Mouse (Mus musculus): ENCODE measurements around the gene Epdr1. TPM values are rescaled to one million over a fixed set of nuclear protein-coding genes. Genes with fewer than 3 reads are reported as not detected.
A peak's percentile ranks its signal among the peaks of the same experiment; 100 is the strongest.

The Epdr1 gene
- total and polyA plus RNA-seq, 3 experiments, result 0.81 TPM; not detected in 2

DNA sequence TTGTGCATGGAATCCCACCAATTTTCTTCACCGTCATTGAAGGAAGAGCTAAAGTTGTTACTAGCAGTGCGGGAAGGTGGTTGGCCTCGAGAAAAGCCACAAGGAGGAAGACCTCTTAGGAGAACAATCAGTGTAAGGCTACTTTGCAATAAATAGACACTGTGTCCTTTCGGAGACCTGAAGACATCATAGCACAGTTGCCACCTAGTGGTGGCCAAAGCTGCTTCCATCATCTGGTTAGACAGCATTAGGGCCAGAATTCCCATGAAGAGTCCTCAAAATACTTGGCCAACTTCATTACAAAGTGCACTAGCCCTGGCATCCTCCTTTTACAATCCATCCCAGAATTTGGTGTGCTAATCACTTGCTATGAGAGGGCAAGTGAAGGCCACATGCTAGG is 16.4 kb upstream of the Epdr1 start:
- Histone ChIP-seq H3K4me1 (ENCODE audit: control insufficient read depth in 1 of 2, insufficient read depth in 2 of 2) (no peaks in the 10 kb centered on the region), H3K36me3 (replicated peaks in 1 of 2; ENCODE audit: control insufficient read depth in 1 of 2, insufficient read depth in 1 of 2, low read length in 1 of 2) (no peaks in the 10 kb centered on the region), H3K9ac (ENCODE audit: insufficient read depth, low read depth) (no peak overlapping the region), H3K79me2 (replicated peaks; ENCODE audit: control insufficient read depth, extremely low read depth, insufficient read depth, poor library complexity, severe bottlenecking) (no peaks in the 10 kb centered on the region), H3K27ac (ENCODE audit: insufficient read depth, low read depth) (no peak overlapping the region), H3K4me2 (ENCODE audit: insufficient read depth, low read depth, poor library complexity, severe bottlenecking) (no peak overlapping the region), H3K4me3 (replicated peaks in 1 of 3; ENCODE audit: low read depth in 2 of 3, low read length in 2 of 3, poor library complexity in 1 of 3) (no peak overlapping the region), H3K27me3 (replicated peaks) (no peaks in the 10 kb centered on the region), H3K9me3 (replicated peaks; ENCODE audit: low read length) (no peaks in the 10 kb centered on the region)
- TF ChIP-seq ZC3H11A (IDR thresholded peaks at IDR 0.05; ENCODE audit: low read depth, low read length), result peak; percentile 47
- peak; percentile 89 for TF ChIP-seq SMC3 (IDR thresholded peaks at IDR 0.05; ENCODE audit: low read depth, low read length)
- peak; percentile 77 for TF ChIP-seq RAD21 (IDR thresholded peaks at IDR 0.05; ENCODE audit: low read depth, low read length)
- TF ChIP-seq CTCF (conservative IDR thresholded peaks at IDR 0.05 in 1 of 2, IDR thresholded peaks at IDR 0.05 in 1 of 2; ENCODE audit: low read depth in 2 of 2, low read length in 2 of 2), result peak; percentile 51 to 83
- TF ChIP-seq ZKSCAN1 (IDR thresholded peaks at IDR 0.05; ENCODE audit: borderline replicate concordance, low read depth, low read length), result no peak
- DNase-seq (ENCODE audit: extremely low read depth), result peak; percentile 34
- dilution Hi-C loops (cut with MboI; ENCODE audit: extremely low pct_ligation_motif_present, extremely low pct_unique_long_range_greater_than_20kb, low sequenced_read_pairs) (no loop called here), in situ Hi-C loops (cut with MboI; ENCODE audit: low pct_ligation_motif_present, low pct_unique_long_range_greater_than_20kb, low sequenced_read_pairs) (loop anchor here (10.0 to 25.0 kb wide), 2 partner anchors 271 to 474 kb away; no protein-coding TSS in a partner anchor)

DNA sequence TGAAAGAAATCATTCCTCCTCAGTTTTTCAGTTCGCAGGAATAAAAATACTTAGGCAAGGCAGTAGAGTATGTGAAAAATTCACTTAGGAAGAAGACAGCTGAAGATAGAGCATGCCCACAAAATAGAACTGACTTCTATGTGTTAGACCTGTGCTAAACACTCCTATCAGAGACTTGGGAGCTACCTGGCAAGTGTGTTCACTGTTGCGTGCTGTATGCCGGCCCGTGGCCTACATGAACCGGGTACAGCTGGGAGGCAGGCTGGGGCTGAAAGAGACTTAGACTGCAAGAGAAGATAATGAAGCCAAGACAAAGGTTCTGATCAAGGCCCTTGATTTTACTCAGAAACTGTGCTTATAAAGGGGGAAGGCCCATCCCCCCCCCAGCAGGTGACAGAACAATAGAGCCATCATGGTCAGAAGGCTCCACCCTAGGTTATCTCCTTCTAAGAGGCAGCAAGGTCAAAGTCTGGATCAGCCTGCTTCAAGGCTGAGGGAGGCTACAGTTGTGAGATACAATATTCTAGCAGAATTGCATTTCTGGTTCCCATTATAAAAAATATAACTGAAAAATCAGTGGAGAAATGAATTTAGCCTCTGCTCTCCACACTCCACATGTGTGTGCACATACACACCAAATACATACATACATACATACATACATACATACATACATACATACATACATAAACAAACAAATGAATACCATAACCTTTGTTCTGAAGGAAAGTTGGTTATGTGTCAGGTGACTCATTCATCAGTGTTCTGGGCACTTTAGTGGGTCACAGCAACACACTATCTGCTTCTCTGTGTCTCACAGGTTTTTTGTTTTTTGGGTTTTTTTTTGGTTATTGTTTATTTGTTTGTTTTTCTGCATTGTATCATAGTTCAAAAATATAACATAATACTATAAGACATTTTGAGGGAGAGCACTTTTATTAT is 11.3 kb upstream of the Epdr1 start:
- Histone ChIP-seq H3K4me1 (ENCODE audit: control insufficient read depth in 1 of 2, insufficient read depth in 2 of 2) (no peaks in the 10 kb centered on the region), H3K9me3 (replicated peaks; ENCODE audit: low read length) (no peaks in the 10 kb centered on the region), H3K4me3 (replicated peaks in 1 of 3; ENCODE audit: low read depth in 2 of 3, low read length in 2 of 3, poor library complexity in 1 of 3) (no peak overlapping the region), H3K27me3 (replicated peaks) (no peaks in the 10 kb centered on the region), H3K27ac (ENCODE audit: insufficient read depth, low read depth) (no peak overlapping the region), H3K79me2 (replicated peaks; ENCODE audit: control insufficient read depth, extremely low read depth, insufficient read depth, poor library complexity, severe bottlenecking) (no peaks in the 10 kb centered on the region), H3K4me2 (ENCODE audit: insufficient read depth, low read depth, poor library complexity, severe bottlenecking) (no peak overlapping the region), H3K36me3 (replicated peaks in 1 of 2; ENCODE audit: control insufficient read depth in 1 of 2, insufficient read depth in 1 of 2, low read length in 1 of 2) (no peaks in the 10 kb centered on the region), H3K9ac (ENCODE audit: insufficient read depth, low read depth) (no peak overlapping the region)
- in situ Hi-C loops (cut with MboI; ENCODE audit: low pct_ligation_motif_present, low pct_unique_long_range_greater_than_20kb, low sequenced_read_pairs) (loop anchor here (10.0 to 25.0 kb wide), 2 partner anchors 266 to 469 kb away; no protein-coding TSS in a partner anchor), dilution Hi-C loops (cut with MboI; ENCODE audit: extremely low pct_ligation_motif_present, extremely low pct_unique_long_range_greater_than_20kb, low sequenced_read_pairs) (no loop called here)
- DNase-seq (ENCODE audit: extremely low read depth), result no peak
- TF ChIP-seq ELF1 (IDR thresholded peaks at IDR 0.05; ENCODE audit: low read depth, low read length), result no peak
- TF ChIP-seq E2F4 (IDR thresholded peaks at IDR 0.05; ENCODE audit: insufficient replicate concordance, low read depth, low read length), result no peak
- no peak for TF ChIP-seq RCOR1 (conservative IDR thresholded peaks at IDR 0.05; ENCODE audit: low read depth, low read length)
- TF ChIP-seq NELFE (IDR thresholded peaks at IDR 0.05; ENCODE audit: low read depth, low read length), result no peak
- no peak for TF ChIP-seq MEF2A (IDR thresholded peaks at IDR 0.05; ENCODE audit: borderline replicate concordance, low read depth, low read length)
- no peak for TF ChIP-seq IRF4 (IDR thresholded peaks at IDR 0.05; ENCODE audit: low read depth, low read length)
- no peak for TF ChIP-seq ZC3H11A (IDR thresholded peaks at IDR 0.05; ENCODE audit: low read depth, low read length)
